Mouse (Mus musculus) liver, adult 2 months (tissue): Measurements from ENCODE around the gene Cuta.
"Not testable (repeated sequence)": the region's sequence is repeated elsewhere in the genome, so short reads cannot be mapped to it uniquely, and the experiment has no call there.

Experiments used
- CTCF ChIP-seq: fragments of 200-500 bp; IDR thresholded peaks from 2 replicates; pipeline ENCODE4 v1.5.1; 2011; ENCODE audit warnings: low read depth, low read length, control low read depth
- POLR2A ChIP-seq: fragments of 200-500 bp; IDR thresholded peaks from 2 replicates; pipeline ENCODE4 v1.6.1; 2011; ENCODE audit warnings: low read length, control low read depth; ENCODE audit not compliant: insufficient read depth; ENCODE audit errors: extremely low read depth

- TF ChIP-seq CTCF, POLR2A: not testable (repeated sequence)
Observed at GRCm38 (mm10) chr17:26977354-26977753, 38.0 kb upstream of the Cuta start.
